In genomic region chr5:17877044-17877443, GRCm38 (mm10) we compare ENCODE assay signal across 20 mouse cellular contexts. TPM values are rescaled to one million over a fixed set of nuclear protein-coding genes. Genes with fewer than 3 reads are reported as not detected.
DNase-seq lines count a peak whose midpoint lies in the region; ATAC-seq lines count a peak whose summit lies in the region.
"Had no signal": no experiment of that assay in that cellular context is flagged by ENCODE, and none has a peak within 500 bp of the region (broad histone marks: within the 10 kb centered on the region; RNA-seq: fewer than 3 reads in every experiment).

No protein-coding gene starts in this region.

- H3K9me3 ChIP-seq in heart, embryonic 15.5 days (replicated peaks), result no peaks in the 10 kb centered on the region
- H3K9me3 ChIP-seq in liver, embryonic 13.5 days (replicated peaks), result no peaks in the 10 kb centered on the region
- H3K9me3 ChIP-seq: embryonic facial prominence, embryonic 12.5 days; hindbrain, embryonic 10.5 days; limb, embryonic 10.5 days; stomach, embryonic 15.5 days had no signal

- intact Hi-C loops in heart, postnatal 25 days (cut with DNase I), result loop anchor here (5.0 kb wide), 2 partner anchors 40 to 105 kb away; no protein-coding TSS in a partner anchor
- intact Hi-C loops in left cerebral cortex, postnatal 14 days (cut with DNase I), result no loop called here

- no peaks in the 10 kb centered on the region for H3K36me3 ChIP-seq in heart, embryonic 15.5 days
- no peaks in the 10 kb centered on the region for H3K36me3 ChIP-seq in liver, embryonic 13.5 days
- H3K36me3 ChIP-seq: embryonic facial prominence, embryonic 12.5 days; hindbrain, embryonic 10.5 days; limb, embryonic 10.5 days; stomach, embryonic 15.5 days had no signal

- H3K4me1 ChIP-seq in heart, embryonic 15.5 days (replicated peaks), result peaks cover 7% of the 10 kb centered on the region; the same call in 1 of the 2 replicates
- peaks cover 17% of the 10 kb centered on the region; the same call in 1 of the 2 replicates for H3K4me1 ChIP-seq in liver, embryonic 13.5 days (replicated peaks)
- H3K4me1 ChIP-seq: embryonic facial prominence, embryonic 12.5 days; hindbrain, embryonic 10.5 days; limb, embryonic 10.5 days; stomach, embryonic 15.5 days had no signal

- no peak overlapping the region for H3K4me2 ChIP-seq in heart, embryonic 15.5 days
- H3K4me2 ChIP-seq in liver, embryonic 13.5 days, result no peak overlapping the region
- H3K4me2 ChIP-seq: embryonic facial prominence, embryonic 12.5 days; midbrain, embryonic 11.5 days; stomach, embryonic 15.5 days had no signal

- peak overlapping the region; percentile 45 for H3K27ac ChIP-seq in heart, embryonic 15.5 days
- no peak overlapping the region for H3K27ac ChIP-seq in liver, embryonic 13.5 days
- H3K27ac ChIP-seq: embryonic facial prominence, embryonic 12.5 days; hindbrain, embryonic 10.5 days; limb, embryonic 10.5 days; stomach, embryonic 15.5 days had no signal

- no peak for ATAC-seq in heart, embryonic 15.5 days (replicated peaks; ENCODE audit: insufficient number of reproducible peaks, insufficient read depth, low FRiP score, low read depth)
- ATAC-seq in liver, embryonic 13.5 days (ENCODE audit: low read depth), result peak; percentile 77
- ATAC-seq: forebrain, embryonic 14.5 days had no signal

- H3K27me3 ChIP-seq in heart, embryonic 15.5 days, result no peaks in the 10 kb centered on the region
- no peaks in the 10 kb centered on the region for H3K27me3 ChIP-seq in liver, embryonic 13.5 days
- H3K27me3 ChIP-seq: embryonic facial prominence, embryonic 12.5 days; stomach, embryonic 15.5 days had no signal

- H3K9ac ChIP-seq in heart, embryonic 15.5 days, result no peak overlapping the region
- no peak overlapping the region for H3K9ac ChIP-seq in liver, embryonic 13.5 days
- H3K9ac ChIP-seq: embryonic facial prominence, embryonic 12.5 days; stomach, embryonic 15.5 days had no signal

- WGBS in heart, embryonic 15.5 days, result 34% methylated on average over 7 of the region's 7 CpGs
- WGBS in liver, embryonic 13.5 days (ENCODE audit: insufficient replicate concordance), result 39% methylated on average over 7 of the region's 7 CpGs

- DNase-seq in heart, postnatal 25 days (ENCODE audit: low spot score), result no peak
- peak; percentile 1 for DNase-seq in 3T3-L1 (ENCODE audit: low read depth, low spot score)
- DNase-seq in c-Kit-positive CD71-positive TER-119-negative erythroid progenitor cells, embryonic 14.5 days (ENCODE audit: low read depth), result peak; percentile 22
- DNase-seq in liver, embryonic 13.5 days, result no peak
- no peak for DNase-seq in left cerebral cortex, postnatal 14 days (ENCODE audit: low spot score in 2 of 2)
- no peak for DNase-seq in adrenal gland, adult 18-20 months (ENCODE audit: low spot score in 2 of 2)
- DNase-seq in kidney, postnatal 4 days, result no peak
- DNase-seq: cerebellum, postnatal 14 days; gastrocnemius, postnatal 10 days; layer of hippocampus, adult 9-11 months; right cerebral cortex, postnatal 25 days; thymus, postnatal 36 days had no signal

- no peak overlapping the region for H3K4me3 ChIP-seq in heart, embryonic 15.5 days
- H3K4me3 ChIP-seq in liver, embryonic 13.5 days (replicated peaks), result no peak overlapping the region
- H3K4me3 ChIP-seq: embryonic facial prominence, embryonic 12.5 days; hindbrain, embryonic 10.5 days; limb, embryonic 10.5 days; myocyte; stomach, embryonic 15.5 days had no signal

RNA-seq across cellular contexts. Expression of gene Cd36, which starts 11.6 kb away (rescaled TPM):
- polyA plus RNA-seq in heart, embryonic 15.5 days (2015; fragmentation: Nextera tagmentation; extraction: Ambion mirVana), result 125 and 164 TPM in 2 replicates
- 1,000 to 10,000 TPM; 1,501 to 1,670 TPM for total RNA-seq in heart, postnatal 25 days (2021)
- polyA plus RNA-seq in liver, embryonic 13.5 days (2015; fragmentation: Nextera tagmentation; extraction: Ambion mirVana), result 16.0 and 19.8 TPM in 2 replicates
- total RNA-seq in left cerebral cortex, postnatal 14 days (2021), result 1 to 10 TPM; 2.8 to 3.6 TPM
- total RNA-seq in adrenal gland, adult 18-20 months (2021), result 100 to 1,000 TPM; 525 to 985 TPM

Comparison
In these comparisons a context has a peak if more than half of its experiments do, and no peak if none do; other contexts are left out.
1. DNase-seq: peak in 3T3-L1 (single experiment) and c-Kit-positive CD71-positive TER-119-negative erythroid progenitor cells, embryonic 14.5 days (single experiment); none in heart, postnatal 25 days (single experiment), liver, embryonic 13.5 days (single experiment), left cerebral cortex, postnatal 14 days (0 of 2), adrenal gland, adult 18-20 months (0 of 2) and kidney, postnatal 4 days (0 of 2).
2. RNA of gene Cd36, which starts 11.6 kb away (total RNA-seq): 1,501 to 1,670 TPM in heart, postnatal 25 days and 525 to 985 TPM in adrenal gland, adult 18-20 months; 2.8 to 3.6 TPM in left cerebral cortex, postnatal 14 days; every median in the first group is over 100 times any median in the second.